Comparison of ENCODE assay signal across 20 mouse cellular contexts in the genomic region with DNA sequence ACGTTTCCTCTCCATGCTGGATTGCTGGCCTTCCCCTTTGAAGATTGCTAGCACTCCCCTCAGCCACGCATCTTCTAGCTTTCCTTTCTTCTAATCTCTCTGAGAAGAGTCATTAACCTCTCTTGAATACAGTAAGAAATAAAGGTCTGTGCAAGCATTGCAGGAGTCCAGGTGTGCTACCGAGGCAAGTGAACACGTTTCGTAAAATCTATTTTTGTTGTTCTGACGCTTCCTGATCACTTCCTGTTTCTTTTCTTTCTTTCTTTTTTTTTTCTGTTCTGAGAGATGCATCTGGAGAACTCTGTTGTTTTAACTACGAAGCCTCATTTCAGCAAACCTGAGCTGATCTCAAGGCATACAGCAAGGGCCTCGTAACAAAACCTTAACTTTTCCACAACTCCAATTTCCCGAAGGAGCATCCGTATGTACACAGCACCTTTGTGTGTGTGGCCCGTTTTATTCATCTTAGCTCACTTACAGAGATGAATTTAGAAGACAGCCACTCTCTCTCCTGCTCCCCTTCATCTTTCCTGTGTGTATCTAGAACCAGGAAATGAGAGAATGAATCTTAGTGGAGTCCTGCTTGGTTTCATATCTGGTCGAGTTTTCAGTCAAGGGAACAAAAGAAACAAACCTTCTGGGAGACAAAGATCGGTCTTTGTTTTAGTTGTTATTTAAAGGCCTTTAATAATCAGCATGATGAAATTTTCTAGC.
DNase-seq lines count a peak whose midpoint lies in the region; ATAC-seq and TF ChIP-seq lines count a peak whose summit lies in the region.
"Had no signal": no experiment of that assay in that cellular context is flagged by ENCODE, and none has a peak within 500 bp of the region (broad histone marks: within the 10 kb centered on the region; RNA-seq: fewer than 3 reads in every experiment).

No protein-coding gene starts in this region.

- no peak for TF ChIP-seq EP300 in lung, postnatal 0 days (IDR thresholded peaks at IDR 0.05)

- no peak overlapping the region for H3K27ac ChIP-seq in lung, postnatal 0 days (ENCODE audit: low read length)
- peak overlapping the region; percentile 38; the same call in 1 of the 2 replicates for H3K27ac ChIP-seq in embryonic fibroblast, embryonic 13.5 days (ENCODE audit: insufficient read depth, low read length)
- H3K27ac ChIP-seq in thymus, adult 2 months (ENCODE audit: control insufficient read depth, insufficient read depth, low read length): peak overlapping the region; percentile 18; the same call in 1 of the 2 replicates
- H3K27ac ChIP-seq in hindbrain, embryonic 14.5 days: no peak overlapping the region
- H3K27ac ChIP-seq: gastrocnemius, adult 2 months; heart, embryonic 13.5 days; left cerebral cortex, adult 2 months; limb, embryonic 10.5 days; neural tube, embryonic 15.5 days had no signal

- no peak for TF ChIP-seq CTCF in lung, postnatal 0 days (IDR thresholded peaks at IDR 0.05)
- TF ChIP-seq CTCF in embryonic fibroblast, embryonic 13.5 days (IDR thresholded peaks at IDR 0.05; ENCODE audit: borderline replicate concordance, insufficient read depth, low read length): no peak
- no peak for TF ChIP-seq CTCF in thymus, adult 2 months (IDR thresholded peaks at IDR 0.05; ENCODE audit: borderline replicate concordance, control insufficient read depth, extremely low read depth, insufficient read depth, low read length, poor library complexity)

- no peak for TF ChIP-seq POLR2A in embryonic fibroblast, embryonic 13.5 days (IDR thresholded peaks at IDR 0.05; ENCODE audit: low read depth, low read length)
- no peak for TF ChIP-seq POLR2A in thymus, adult 2 months (IDR thresholded peaks at IDR 0.05; ENCODE audit: control insufficient read depth, extremely low read depth, insufficient read depth, low read length, poor library complexity)

- H3K36me3 ChIP-seq in lung, postnatal 0 days (ENCODE audit: insufficient read depth, low read length): no peaks in the 10 kb centered on the region
- no peaks in the 10 kb centered on the region for H3K36me3 ChIP-seq in thymus, adult 2 months (ENCODE audit: control insufficient read depth, insufficient read depth, low read length)
- no peaks in the 10 kb centered on the region for H3K36me3 ChIP-seq in hindbrain, embryonic 14.5 days (replicated peaks; ENCODE audit: control insufficient read depth, insufficient read depth)
- H3K36me3 ChIP-seq: heart, embryonic 13.5 days; limb, embryonic 10.5 days; neural tube, embryonic 15.5 days had no signal

- no peaks in the 10 kb centered on the region for H3K27me3 ChIP-seq in lung, postnatal 0 days (replicated peaks; ENCODE audit: insufficient read depth, low read length)
- H3K27me3 ChIP-seq in thymus, adult 2 months (ENCODE audit: control insufficient read depth, insufficient read depth, low read length): no peaks in the 10 kb centered on the region
- no peaks in the 10 kb centered on the region for H3K27me3 ChIP-seq in hindbrain, embryonic 14.5 days (ENCODE audit: control insufficient read depth, insufficient read depth, low read length)
- H3K27me3 ChIP-seq: heart, embryonic 13.5 days; neural tube, embryonic 15.5 days had no signal

- H3K4me3 ChIP-seq in lung, postnatal 0 days (ENCODE audit: low read depth, low read length): no peak overlapping the region
- no peak overlapping the region for H3K4me3 ChIP-seq in embryonic fibroblast, embryonic 13.5 days (ENCODE audit: insufficient read depth, low read length)
- no peak overlapping the region for H3K4me3 ChIP-seq in thymus, adult 2 months (ENCODE audit: control insufficient read depth, insufficient read depth, low read length)
- H3K4me3 ChIP-seq in hindbrain, embryonic 14.5 days (replicated peaks; ENCODE audit: low read length): no peak overlapping the region
- H3K4me3 ChIP-seq: gastrocnemius, adult 2 months; heart, embryonic 13.5 days; left cerebral cortex, adult 2 months; limb, embryonic 10.5 days; neural tube, embryonic 15.5 days had no signal

- peak; percentile 45 for DNase-seq in lung, postnatal 0 days (ENCODE audit: low spot score)
- no peak for DNase-seq in lung, adult 18-20 months
- peak; percentile 19 for DNase-seq in thymus, adult 2 months
- DNase-seq in hindbrain, embryonic 14.5 days (ENCODE audit: low spot score): no peak
- no peak for DNase-seq in cerebellum, adult 9-11 months
- DNase-seq in adrenal gland, postnatal 36 days: no peak
- DNase-seq: adrenal gland, adult 2 months; cerebellum, adult 11-12 months; forebrain, postnatal 0 days; gastrocnemius, adult 2 months; kidney, postnatal 10 days; lung, embryonic 14.5 days had no signal

- no peak for ATAC-seq in lung, postnatal 0 days
- ATAC-seq in hindbrain, embryonic 14.5 days (ENCODE audit: low FRiP score): no peak
- ATAC-seq: forebrain, postnatal 0 days; intestine, embryonic 16.5 days had no signal

- no peaks in the 10 kb centered on the region for H3K9me3 ChIP-seq in lung, postnatal 0 days (ENCODE audit: low read length)
- no peaks in the 10 kb centered on the region for H3K9me3 ChIP-seq in hindbrain, embryonic 14.5 days (ENCODE audit: control insufficient read depth, low read length)
- H3K9me3 ChIP-seq: heart, embryonic 13.5 days; limb, embryonic 10.5 days; neural tube, embryonic 15.5 days had no signal

- WGBS in lung, postnatal 0 days: 58% methylated on average over 13 of the region's 13 CpGs
- WGBS in thymus, adult 2 months: 27% methylated on average over 13 of the region's 13 CpGs
- 86% methylated on average over 13 of the region's 13 CpGs for WGBS in hindbrain, embryonic 14.5 days

- H3K9ac ChIP-seq in lung, postnatal 0 days (replicated peaks; ENCODE audit: low read depth): no peak overlapping the region
- no peak overlapping the region for H3K9ac ChIP-seq in hindbrain, embryonic 14.5 days
- H3K9ac ChIP-seq: forebrain, postnatal 0 days; heart, embryonic 13.5 days; lung, embryonic 14.5 days; neural tube, embryonic 15.5 days had no signal

- no peak overlapping the region for H3K4me2 ChIP-seq in lung, postnatal 0 days (replicated peaks; ENCODE audit: low read depth, low read length)
- no peak overlapping the region for H3K4me2 ChIP-seq in hindbrain, embryonic 14.5 days (replicated peaks)
- H3K4me2 ChIP-seq: heart, embryonic 13.5 days; liver, embryonic 11.5 days; lung, embryonic 14.5 days; midbrain, embryonic 11.5 days; neural tube, embryonic 15.5 days had no signal

- no peaks in the 10 kb centered on the region for H3K4me1 ChIP-seq in lung, postnatal 0 days (ENCODE audit: insufficient read depth, low read depth, low read length)
- H3K4me1 ChIP-seq in embryonic fibroblast, embryonic 13.5 days (ENCODE audit: control insufficient read depth, insufficient read depth, low read length): no peaks in the 10 kb centered on the region
- H3K4me1 ChIP-seq in thymus, adult 2 months (replicated peaks; ENCODE audit: control insufficient read depth, insufficient read depth, low read length): peaks cover 7% of the 10 kb centered on the region
- H3K4me1 ChIP-seq in hindbrain, embryonic 14.5 days (replicated peaks; ENCODE audit: control insufficient read depth, insufficient read depth, low read length): peaks cover 11% of the 10 kb centered on the region

Comparison
In these comparisons a context has a peak if more than half of its experiments do, and no peak if none do; other contexts are left out.
1. DNase-seq: peak in lung, postnatal 0 days (single experiment) and thymus, adult 2 months (single experiment); none in lung, adult 18-20 months (0 of 2), hindbrain, embryonic 14.5 days (single experiment), cerebellum, adult 9-11 months (single experiment) and adrenal gland, postnatal 36 days (0 of 2).
2. H3K27ac ChIP-seq: peak in embryonic fibroblast, embryonic 13.5 days (single experiment) and thymus, adult 2 months (single experiment); none in lung, postnatal 0 days (single experiment) and hindbrain, embryonic 14.5 days (single experiment).